Mouse (Mus musculus) megakaryocyte, embryonic 14.5 days (primary cell): ENCODE measurements around the gene Stpg2. TPM values are rescaled to one million over a fixed set of nuclear protein-coding genes. Genes with fewer than 3 reads are reported as not detected.
"Not testable (repeated sequence)": the region's sequence is repeated elsewhere in the genome, so short reads cannot be mapped to it uniquely, and the experiment has no call there.

Experiments used
- H3K27me3 ChIP-seq: replicated peaks from 2 replicates; pipeline ENCODE3; 2012; ENCODE audit warnings: inconsistent platforms
- H3K36me3 ChIP-seq: replicated peaks from 2 replicates; pipeline ENCODE3; 2012; ENCODE audit warnings: low read length, inconsistent platforms, mixed read lengths
- H3K4me1 ChIP-seq: 2 replicates; pipeline ENCODE4 v1.6.1; 2012; ENCODE audit warnings: inconsistent platforms
- H3K4me3 ChIP-seq: replicated peaks from 2 replicates; pipeline ENCODE3; 2012; ENCODE audit warnings: moderate library complexity, mild to moderate bottlenecking, inconsistent platforms
- H3K9me3 ChIP-seq: 2 replicates; pipeline ENCODE4 v1.6.1; 2012; ENCODE audit warnings: inconsistent platforms
- FLI1 ChIP-seq: IDR thresholded peaks from 2 replicates; pipeline ENCODE4 v1.6.1; 2012; ENCODE audit warnings: low read length, inconsistent platforms, mixed read lengths
- GATA1 ChIP-seq: IDR thresholded peaks from 3 replicates; pipeline ENCODE4 v1.6.1; 2012; ENCODE audit warnings: mixed read lengths, low read length, inconsistent platforms, borderline replicate concordance
- polyA plus RNA-seq: library from polyadenylated mRNA; stranded (reverse); fragments of >175 nt; gene quantifications from 2 replicates; pipeline ENCODE4 v1.2.3, GENCODE M21; 2012; ENCODE audit warnings: low replicate concordance; ENCODE audit not compliant: insufficient read depth

The Stpg2 gene
- polyA plus RNA-seq, 1 experiment = not detected

- Histone ChIP-seq H3K4me1 (no peaks in the 10 kb centered on the region), H3K9me3 (peaks cover 26% of the 10 kb centered on the region), H3K36me3 (no peaks in the 10 kb centered on the region), H3K27me3 (no peaks in the 10 kb centered on the region), H3K4me3 (no peak overlapping the region)
- no peak for TF ChIP-seq FLI1
- TF ChIP-seq GATA1 = no peak
These were observed 191.8 kb downstream of the Stpg2 start for GRCm38 (mm10) chr3:139397077-139397865.

GRCm38 (mm10) chr3:139404673-139405072 is 199.2 kb downstream of the Stpg2 start:
- H3K4me1 ChIP-seq = no peaks in the 10 kb centered on the region
- TF ChIP-seq GATA1 = no peak
- TF ChIP-seq FLI1 = no peak
- H3K27me3 ChIP-seq = no peaks in the 10 kb centered on the region
- no peak overlapping the region for H3K4me3 ChIP-seq
- H3K9me3 ChIP-seq = peaks cover 12% of the 10 kb centered on the region
- H3K36me3 ChIP-seq = no peaks in the 10 kb centered on the region

- Histone ChIP-seq H3K4me3 (no peak overlapping the region), H3K4me1 (no peaks in the 10 kb centered on the region), H3K9me3 (peaks cover 17% of the 10 kb centered on the region), H3K27me3 (no peaks in the 10 kb centered on the region), H3K36me3 (no peaks in the 10 kb centered on the region)
- TF ChIP-seq GATA1 = no peak
- TF ChIP-seq FLI1 = no peak
These were observed 213.6 kb downstream of the Stpg2 start for GRCm38 (mm10) chr3:139419142-139419541.

- no peak for TF ChIP-seq FLI1
- TF ChIP-seq GATA1 = no peak
- Histone ChIP-seq H3K27me3 (no peaks in the 10 kb centered on the region), H3K4me3 (no peak overlapping the region), H3K36me3 (no peaks in the 10 kb centered on the region), H3K4me1 (no peaks in the 10 kb centered on the region), H3K9me3 (0 out of 2 replicates have a peak, but pooled peaks cover 9% of the 10 kb centered on the region)
These were observed 236.7 kb downstream of the Stpg2 start for GRCm38 (mm10) chr3:139442170-139442569.

- H3K4me3 ChIP-seq = no peak overlapping the region
- TF ChIP-seq FLI1 (no peak), GATA1 (no peak)
- H3K27me3 ChIP-seq = no peaks in the 10 kb centered on the region
- no peaks in the 10 kb centered on the region for H3K9me3 ChIP-seq
- no peaks in the 10 kb centered on the region for H3K36me3 ChIP-seq
- no peaks in the 10 kb centered on the region for H3K4me1 ChIP-seq
These were observed 290.4 kb downstream of the Stpg2 start for GRCm38 (mm10) chr3:139495939-139496338.

GRCm38 (mm10) chr3:139502216-139502615 is 296.7 kb downstream of the Stpg2 start:
- H3K4me1 ChIP-seq = no peaks in the 10 kb centered on the region
- TF ChIP-seq FLI1 = no peak
- no peak for TF ChIP-seq GATA1
- no peaks in the 10 kb centered on the region for H3K27me3 ChIP-seq
- no peaks in the 10 kb centered on the region for H3K9me3 ChIP-seq
- no peak overlapping the region for H3K4me3 ChIP-seq
- H3K36me3 ChIP-seq = no peaks in the 10 kb centered on the region

- Histone ChIP-seq H3K27me3 (no peaks in the 10 kb centered on the region), H3K4me1 (no peaks in the 10 kb centered on the region), H3K36me3 (no peaks in the 10 kb centered on the region), H3K9me3 (no peaks in the 10 kb centered on the region), H3K4me3 (no peak overlapping the region)
- TF ChIP-seq GATA1 (no peak), FLI1 (no peak)
These were observed 303.9 kb downstream of the Stpg2 start for GRCm38 (mm10) chr3:139509275-139509985.

- no peaks in the 10 kb centered on the region for H3K36me3 ChIP-seq
- H3K9me3 ChIP-seq = no peaks in the 10 kb centered on the region
- no peak for TF ChIP-seq FLI1
- TF ChIP-seq GATA1 = no peak
- H3K4me3 ChIP-seq = no peak overlapping the region
- peaks cover 6% of the 10 kb centered on the region; the same call in 1 of the 2 replicates for H3K4me1 ChIP-seq
- no peaks in the 10 kb centered on the region for H3K27me3 ChIP-seq
These were observed 373.0 kb downstream of the Stpg2 start for GRCm38 (mm10) chr3:139578496-139578895.

GRCm38 (mm10) chr3:139581298-139581697 is 375.8 kb downstream of the Stpg2 start:
- H3K4me3 ChIP-seq = no peak overlapping the region
- no peak for TF ChIP-seq FLI1
- TF ChIP-seq GATA1 = no peak
- no peaks in the 10 kb centered on the region; the same call in 1 of the 2 replicates for H3K4me1 ChIP-seq
- no peaks in the 10 kb centered on the region for H3K27me3 ChIP-seq
- H3K9me3 ChIP-seq = no peaks in the 10 kb centered on the region
- no peaks in the 10 kb centered on the region for H3K36me3 ChIP-seq

- H3K9me3 ChIP-seq = no peaks in the 10 kb centered on the region
- H3K27me3 ChIP-seq = no peaks in the 10 kb centered on the region
- H3K4me3 ChIP-seq = no peak overlapping the region
- H3K4me1 ChIP-seq = no peaks in the 10 kb centered on the region
- no peak for TF ChIP-seq GATA1
- TF ChIP-seq FLI1 = no peak
- no peaks in the 10 kb centered on the region for H3K36me3 ChIP-seq
These were observed 394.0 kb downstream of the Stpg2 start for GRCm38 (mm10) chr3:139599508-139599907.

GRCm38 (mm10) chr3:139608267-139608666 is 402.8 kb downstream of the Stpg2 start:
- H3K4me1 ChIP-seq, H3K27me3 ChIP-seq, H3K4me3 ChIP-seq, H3K9me3 ChIP-seq, H3K36me3 ChIP-seq: not testable (repeated sequence)
